Mouse (Mus musculus): ENCODE results near the gene Lif. TPM values are rescaled to one million over a fixed set of nuclear protein-coding genes. Genes with fewer than 3 reads are reported as not detected.
A peak's percentile ranks its signal among the peaks of the same experiment; 100 is the strongest.

Lif gene
- total and polyA plus RNA-seq, 2 experiments from 2014 or later: 0.10 to 0.21 TPM

GRCm38 (mm10) chr11:4300683-4301082 lies 43.3 kb downstream of the Lif start:
- H3K9ac ChIP-seq (replicated peaks; ENCODE audit: low read length): no peak overlapping the region
- no peak overlapping the region for H3K4me2 ChIP-seq (ENCODE audit: low read depth, low read length)
- H3K4me3 ChIP-seq (ENCODE audit: low read length): no peak overlapping the region
- H3K9me3 ChIP-seq (ENCODE audit: low read length): no peaks in the 10 kb centered on the region
- no peaks in the 10 kb centered on the region for H3K4me1 ChIP-seq (ENCODE audit: insufficient read depth, low read length)
- no peaks in the 10 kb centered on the region for H3K27me3 ChIP-seq (ENCODE audit: insufficient read depth, low read length)
- no peaks in the 10 kb centered on the region for H3K36me3 ChIP-seq (ENCODE audit: insufficient read depth, low read length)
- H3K27ac ChIP-seq: no peak overlapping the region
- no peak for TF ChIP-seq CTCF (IDR thresholded peaks at IDR 0.05; ENCODE audit: low read depth)
- WGBS: 74% methylated on average over 3 of the region's 3 CpGs
- no peak for DNase-seq (ENCODE audit: low spot score)
- ATAC-seq: no peak

GRCm38 (mm10) chr11:4302363-4302913 lies 45.1 kb downstream of the Lif start:
- Histone ChIP-seq H3K4me3 (ENCODE audit: low read length) (no peak overlapping the region), H3K36me3 (ENCODE audit: insufficient read depth, low read length) (no peaks in the 10 kb centered on the region), H3K4me1 (ENCODE audit: insufficient read depth, low read length) (no peaks in the 10 kb centered on the region), H3K4me2 (ENCODE audit: low read depth, low read length) (no peak overlapping the region), H3K27me3 (ENCODE audit: insufficient read depth, low read length) (no peaks in the 10 kb centered on the region), H3K27ac (no peak overlapping the region), H3K9ac (replicated peaks; ENCODE audit: low read length) (no peak overlapping the region), H3K9me3 (ENCODE audit: low read length) (no peaks in the 10 kb centered on the region)
- DNase-seq (ENCODE audit: low spot score) (no peak), ATAC-seq (no peak)
- 43% methylated on average over 5 of the region's 5 CpGs for WGBS
- no peak for TF ChIP-seq CTCF (IDR thresholded peaks at IDR 0.05; ENCODE audit: low read depth)

GRCm38 (mm10) chr11:4303033-4303432 lies 45.7 kb downstream of the Lif start:
- Histone ChIP-seq H3K9me3 (ENCODE audit: low read length) (no peaks in the 10 kb centered on the region), H3K9ac (replicated peaks; ENCODE audit: low read length) (no peak overlapping the region), H3K27ac (no peak overlapping the region), H3K4me1 (ENCODE audit: insufficient read depth, low read length) (no peaks in the 10 kb centered on the region), H3K4me2 (ENCODE audit: low read depth, low read length) (no peak overlapping the region), H3K36me3 (ENCODE audit: insufficient read depth, low read length) (no peaks in the 10 kb centered on the region), H3K27me3 (ENCODE audit: insufficient read depth, low read length) (no peaks in the 10 kb centered on the region), H3K4me3 (ENCODE audit: low read length) (no peak overlapping the region)
- WGBS: 51% methylated on average over 9 of the region's 9 CpGs
- no peak for TF ChIP-seq CTCF (IDR thresholded peaks at IDR 0.05; ENCODE audit: low read depth)
- DNase-seq (ENCODE audit: low spot score): no peak
- ATAC-seq: no peak

- H3K9ac ChIP-seq (replicated peaks; ENCODE audit: low read length): no peak overlapping the region
- H3K9me3 ChIP-seq (ENCODE audit: low read length): no peaks in the 10 kb centered on the region
- ATAC-seq: no peak
- no peak overlapping the region for H3K4me2 ChIP-seq (ENCODE audit: low read depth, low read length)
- no peaks in the 10 kb centered on the region for H3K27me3 ChIP-seq (ENCODE audit: insufficient read depth, low read length)
- no peak for DNase-seq (ENCODE audit: low spot score)
- H3K36me3 ChIP-seq (ENCODE audit: insufficient read depth, low read length): no peaks in the 10 kb centered on the region
- TF ChIP-seq CTCF (IDR thresholded peaks at IDR 0.05; ENCODE audit: low read depth): no peak
- no peak overlapping the region for H3K27ac ChIP-seq
- WGBS: 54% methylated on average over 4 of the region's 4 CpGs
- no peak overlapping the region for H3K4me3 ChIP-seq (ENCODE audit: low read length)
- H3K4me1 ChIP-seq (ENCODE audit: insufficient read depth, low read length): no peaks in the 10 kb centered on the region
Measured at GRCm38 (mm10) chr11:4304203-4304602, 46.8 kb downstream of the Lif start.

- Histone ChIP-seq H3K9me3 (ENCODE audit: low read length) (no peaks in the 10 kb centered on the region), H3K4me2 (ENCODE audit: low read depth, low read length) (no peak overlapping the region), H3K4me3 (ENCODE audit: low read length) (no peak overlapping the region), H3K9ac (replicated peaks; ENCODE audit: low read length) (no peak overlapping the region), H3K27ac (no peak overlapping the region), H3K27me3 (ENCODE audit: insufficient read depth, low read length) (no peaks in the 10 kb centered on the region), H3K4me1 (ENCODE audit: insufficient read depth, low read length) (no peaks in the 10 kb centered on the region), H3K36me3 (ENCODE audit: insufficient read depth, low read length) (no peaks in the 10 kb centered on the region)
- no peak for DNase-seq (ENCODE audit: low spot score)
- TF ChIP-seq CTCF (IDR thresholded peaks at IDR 0.05; ENCODE audit: low read depth): no peak
- 89% methylated on average over 4 of the region's 4 CpGs for WGBS
- no peak for ATAC-seq
Measured at GRCm38 (mm10) chr11:4305090-4305489, 47.7 kb downstream of the Lif start.

- ATAC-seq: no peak
- Histone ChIP-seq H3K4me2 (ENCODE audit: low read depth, low read length) (no peak overlapping the region), H3K9ac (replicated peaks; ENCODE audit: low read length) (no peak overlapping the region), H3K4me1 (ENCODE audit: insufficient read depth, low read length) (no peaks in the 10 kb centered on the region), H3K27ac (no peak overlapping the region), H3K4me3 (ENCODE audit: low read length) (no peak overlapping the region), H3K27me3 (ENCODE audit: insufficient read depth, low read length) (no peaks in the 10 kb centered on the region), H3K36me3 (ENCODE audit: insufficient read depth, low read length) (no peaks in the 10 kb centered on the region), H3K9me3 (ENCODE audit: low read length) (no peaks in the 10 kb centered on the region)
- peak; percentile 48 for DNase-seq (ENCODE audit: low spot score)
- WGBS: 67% methylated on average over 2 of the region's 2 CpGs
- TF ChIP-seq CTCF (IDR thresholded peaks at IDR 0.05; ENCODE audit: low read depth): no peak
Measured at GRCm38 (mm10) chr11:4306086-4306485, 48.7 kb downstream of the Lif start.

GRCm38 (mm10) chr11:4308060-4308513 lies 50.7 kb downstream of the Lif start:
- TF ChIP-seq CTCF (IDR thresholded peaks at IDR 0.05; ENCODE audit: low read depth): no peak
- Histone ChIP-seq H3K36me3 (ENCODE audit: insufficient read depth, low read length) (no peaks in the 10 kb centered on the region), H3K9me3 (ENCODE audit: low read length) (no peaks in the 10 kb centered on the region), H3K4me1 (ENCODE audit: insufficient read depth, low read length) (no peaks in the 10 kb centered on the region), H3K27me3 (ENCODE audit: insufficient read depth, low read length) (no peaks in the 10 kb centered on the region), H3K4me2 (ENCODE audit: low read depth, low read length) (no peak overlapping the region), H3K27ac (no peak overlapping the region), H3K4me3 (ENCODE audit: low read length) (no peak overlapping the region), H3K9ac (replicated peaks; ENCODE audit: low read length) (no peak overlapping the region)
- WGBS: 24% methylated on average over 6 of the region's 6 CpGs
- no peak for ATAC-seq
- peak; percentile 20 for DNase-seq (ENCODE audit: low spot score)

Measured in hindbrain, postnatal 0 days (tissue).